Mouse (Mus musculus) liver, embryonic 15.5 days (tissue): ENCODE data around the gene Sult2a4. TPM values are rescaled to one million over a fixed set of nuclear protein-coding genes. Genes with fewer than 3 reads are reported as not detected.
"Not testable (repeated sequence)": the region's sequence is repeated elsewhere in the genome, so short reads cannot be mapped to it uniquely, and the experiment has no call there.

Source experiments
- ATAC-seq: fragments of 200-750 bp; cut with Nextera tagmentation; 2 replicates; pipeline ENCODE4 v1.8.0; 2017; ENCODE audit warnings: moderate number of reproducible peaks, mild to moderate bottlenecking, moderate library complexity; ENCODE audit not compliant: insufficient read depth
- H3K27ac ChIP-seq: fragments of 300-500 bp; sonication (generic); replicated peaks from 2 replicates; pipeline ENCODE4 v1.5.1; 2015; ENCODE audit warnings: mild to moderate bottlenecking, inconsistent platforms
- H3K27me3 ChIP-seq: fragments of 300-500 bp; sonication (generic); 2 replicates; pipeline ENCODE4 v1.6.1; 2015; ENCODE audit warnings: mild to moderate bottlenecking, inconsistent platforms
- H3K36me3 ChIP-seq: fragments of 300-500 bp; sonication (generic); replicated peaks from 2 replicates; pipeline ENCODE4 v1.6.1; 2015; ENCODE audit warnings: moderate library complexity, mild to moderate bottlenecking, inconsistent platforms
- H3K4me1 ChIP-seq: fragments of 300-500 bp; sonication (generic); replicated peaks from 2 replicates; pipeline ENCODE4 v1.6.1; 2015; ENCODE audit warnings: inconsistent platforms
- H3K4me2 ChIP-seq: fragments of 300-500 bp; sonication (generic); 2 replicates; pipeline ENCODE4 v1.6.1; 2015; ENCODE audit warnings: moderate library complexity, mild to moderate bottlenecking, inconsistent platforms
- H3K4me3 ChIP-seq: fragments of 300-500 bp; sonication (generic); replicated peaks from 2 replicates; pipeline ENCODE4 v1.5.1; 2015; ENCODE audit warnings: mild to moderate bottlenecking, inconsistent platforms
- H3K9ac ChIP-seq: fragments of 300-500 bp; sonication (generic); 2 replicates; pipeline ENCODE4 v1.6.1; 2015; ENCODE audit warnings: moderate library complexity, mild to moderate bottlenecking, inconsistent platforms
- H3K9me3 ChIP-seq: fragments of 300-500 bp; sonication (generic); replicated peaks from 2 replicates; pipeline ENCODE4 v1.6.1; 2016; ENCODE audit warnings: inconsistent platforms
- WGBS: fragments of 180-500 bp; shearing (Covaris S2); methylation state at CpG from one replicate; pipeline ENCODE4 v1.1.7; 2015; ENCODE audit warnings: mixed read lengths; ENCODE audit not compliant: insufficient replicate concordance; 5-methylcytosine and 5-hydroxymethylcytosine counted together
- polyA plus RNA-seq: library from polyadenylated mRNA; unstranded; fragments of >200 nt; fragmentation: Nextera tagmentation; extraction: Ambion mirVana; gene quantifications from 2 replicates; pipeline ENCODE4 v1.2.1, GENCODE M21; 2015

Gene Sult2a4
- not detected in 2 replicates for polyA plus RNA-seq

- H3K36me3 ChIP-seq, H3K27me3 ChIP-seq, H3K4me2 ChIP-seq, H3K27ac ChIP-seq, ATAC-seq, H3K9ac ChIP-seq, H3K9me3 ChIP-seq, H3K4me1 ChIP-seq, H3K4me3 ChIP-seq: not testable (repeated sequence)
- 76% methylated on average over 6 of the region's 6 CpGs for WGBS
These were observed at the start of gene Sult2a4 for GRCm38 (mm10) chr7:13989507-13989906. TSS of gene Sult2a4 (minus strand) at chr7:13989607.

GRCm38 (mm10) chr7:14030831-14031230 lies 41.4 kb upstream of the Sult2a4 start:
- not testable (repeated sequence) for H3K9me3 ChIP-seq, ATAC-seq, H3K36me3 ChIP-seq, H3K4me3 ChIP-seq, H3K27me3 ChIP-seq, H3K4me2 ChIP-seq, H3K9ac ChIP-seq, H3K4me1 ChIP-seq, H3K27ac ChIP-seq

- no peak overlapping the region for H3K9ac ChIP-seq
- no peak for ATAC-seq
- H3K9me3 ChIP-seq, result no peaks in the 10 kb centered on the region; the same call in 1 of the 2 replicates
- no peak overlapping the region for H3K4me2 ChIP-seq
- no peaks in the 10 kb centered on the region for H3K27me3 ChIP-seq
- no peaks in the 10 kb centered on the region for H3K36me3 ChIP-seq
- WGBS, result 61% methylated on average over 8 of the region's 8 CpGs
- no peak overlapping the region for H3K27ac ChIP-seq
- no peak overlapping the region for H3K4me3 ChIP-seq
- no peaks in the 10 kb centered on the region for H3K4me1 ChIP-seq
These were observed 23.7 kb upstream of the Sult2a4 start for GRCm38 (mm10) chr7:14013083-14013482.

- H3K36me3 ChIP-seq, H3K27ac ChIP-seq, H3K27me3 ChIP-seq, H3K9ac ChIP-seq, H3K4me3 ChIP-seq, H3K4me1 ChIP-seq, H3K4me2 ChIP-seq, ATAC-seq, H3K9me3 ChIP-seq: not testable (repeated sequence)
These were observed 21.3 kb upstream of the Sult2a4 start for GRCm38 (mm10) chr7:14010686-14011085.

Other genes with a start within 250 kb of the Sult2a4 start
- 4.0 and 5.8 TPM in 2 replicates for gene Sult2a1, start 152.2 kb downstream of the Sult2a4 start, polyA plus RNA-seq
- gene Sult2a3, start 133.4 kb upstream of the Sult2a4 start, polyA plus RNA-seq, result 0.18 and 0.28 TPM in 2 replicates